7 mouse cellular contexts compared by ENCODE assay signal in genomic region chr2:128943538-128944528, GRCm38 (mm10). TPM values are rescaled to one million over a fixed set of nuclear protein-coding genes. Genes with fewer than 3 reads are reported as not detected.
DNase-seq lines count a peak whose midpoint lies in the region; ATAC-seq and TF ChIP-seq lines count a peak whose summit lies in the region.

Zc3h8 (minus strand) TSS chr2:128944077.

- H3K9ac ChIP-seq in embryonic facial prominence, embryonic 12.5 days: peak within 1 kb of the TSS; percentile 77
- H3K9ac ChIP-seq in limb, embryonic 12.5 days (replicated peaks): peak within 1 kb of the TSS; percentile 72
- H3K9ac ChIP-seq in midbrain, embryonic 15.5 days: peak within 1 kb of the TSS; percentile 69

- no peak for TF ChIP-seq CTCF in kidney, adult 2 months (conservative IDR thresholded peaks at IDR 0.05; ENCODE audit: insufficient read depth, insufficient read length, low read depth, low read length)
- no peak for TF ChIP-seq CTCF in spleen, adult 2 months (IDR thresholded peaks at IDR 0.05; ENCODE audit: extremely low read depth, insufficient read depth, insufficient read length, insufficient replicate concordance)

- peak within 1 kb of the TSS; percentile 91 for H3K27ac ChIP-seq in embryonic facial prominence, embryonic 12.5 days
- H3K27ac ChIP-seq in kidney, adult 2 months (ENCODE audit: insufficient read depth, low read depth, low read length): peak within 1 kb of the TSS; percentile 49
- H3K27ac ChIP-seq in limb, embryonic 12.5 days: peak within 1 kb of the TSS; percentile 93
- peak within 1 kb of the TSS; percentile 88 for H3K27ac ChIP-seq in midbrain, embryonic 15.5 days
- H3K27ac ChIP-seq in spleen, adult 2 months (ENCODE audit: insufficient read depth, low read length): peak within 1 kb of the TSS; percentile 84

- peak; percentile 86 for TF ChIP-seq POLR2A in kidney, adult 2 months (IDR thresholded peaks at IDR 0.05; ENCODE audit: low read depth, low read length)
- peak; percentile 71; the same call in 1 of the 2 replicates for TF ChIP-seq POLR2A in spleen, adult 2 months (IDR thresholded peaks at IDR 0.05; ENCODE audit: low read depth, low read length)

- H3K36me3 ChIP-seq in embryonic facial prominence, embryonic 12.5 days: no peaks in the 10 kb centered on the region
- H3K36me3 ChIP-seq in kidney, adult 2 months (ENCODE audit: control insufficient read depth, insufficient read depth, low read length): no peaks in the 10 kb centered on the region
- H3K36me3 ChIP-seq in limb, embryonic 12.5 days: peaks cover 4% of the 10 kb centered on the region; the same call in 1 of the 2 replicates
- H3K36me3 ChIP-seq in midbrain, embryonic 15.5 days (replicated peaks): no peaks in the 10 kb centered on the region
- 0 out of 2 replicates have a peak, but pooled peaks cover 4% of the 10 kb centered on the region for H3K36me3 ChIP-seq in spleen, adult 2 months (ENCODE audit: control insufficient read depth, insufficient read depth, low read length)

- H3K4me3 ChIP-seq in embryonic facial prominence, embryonic 12.5 days: peak within 1 kb of the TSS; percentile 79
- H3K4me3 ChIP-seq in kidney, adult 2 months (ENCODE audit: insufficient read depth, low read depth, low read length): peak within 1 kb of the TSS; percentile 72
- H3K4me3 ChIP-seq in limb, embryonic 12.5 days (replicated peaks): peak within 1 kb of the TSS; percentile 74
- H3K4me3 ChIP-seq in midbrain, embryonic 15.5 days: peak within 1 kb of the TSS; percentile 95
- H3K4me3 ChIP-seq in spleen, adult 2 months (ENCODE audit: extremely low read depth, insufficient read depth, insufficient read length): peak within 1 kb of the TSS; percentile 72

- peak; percentile 81 for ATAC-seq in embryonic facial prominence, embryonic 12.5 days (ENCODE audit: insufficient number of reproducible peaks, insufficient read depth, low FRiP score, low TSS enrichment)
- peak; percentile 90 for ATAC-seq in limb, embryonic 12.5 days (ENCODE audit: insufficient number of reproducible peaks, insufficient read depth, low FRiP score, low TSS enrichment, low read depth)
- peak; percentile 94 for ATAC-seq in midbrain, embryonic 15.5 days (replicated peaks)

- H3K9me3 ChIP-seq in embryonic facial prominence, embryonic 12.5 days: no peaks in the 10 kb centered on the region
- H3K9me3 ChIP-seq in limb, embryonic 12.5 days: no peaks in the 10 kb centered on the region
- no peaks in the 10 kb centered on the region for H3K9me3 ChIP-seq in midbrain, embryonic 15.5 days

- H3K4me2 ChIP-seq in embryonic facial prominence, embryonic 12.5 days (replicated peaks): peak within 1 kb of the TSS; percentile 74
- H3K4me2 ChIP-seq in limb, embryonic 12.5 days: peak within 1 kb of the TSS; percentile 74
- peak within 1 kb of the TSS; percentile 89 for H3K4me2 ChIP-seq in midbrain, embryonic 15.5 days

- peaks cover 4% of the 10 kb centered on the region; the same call in 1 of the 2 replicates for H3K4me1 ChIP-seq in embryonic facial prominence, embryonic 12.5 days
- peaks cover 2% of the 10 kb centered on the region; the same call in 1 of the 2 replicates for H3K4me1 ChIP-seq in kidney, adult 2 months (ENCODE audit: control insufficient read depth, insufficient read depth, low read length)
- H3K4me1 ChIP-seq in limb, embryonic 12.5 days (replicated peaks): 0 out of 2 replicates have a peak, but pooled peaks cover 4% of the 10 kb centered on the region
- H3K4me1 ChIP-seq in midbrain, embryonic 15.5 days: peaks cover 7% of the 10 kb centered on the region
- H3K4me1 ChIP-seq in spleen, adult 2 months (ENCODE audit: control insufficient read depth, insufficient read depth, insufficient read length): no peaks in the 10 kb centered on the region; the same call in 1 of the 2 replicates

- 2% methylated on average over 65 of the region's 65 CpGs for WGBS in embryonic facial prominence, embryonic 12.5 days
- 1% methylated on average over 65 of the region's 65 CpGs for WGBS in kidney, adult 2 months
- 2% methylated on average over 65 of the region's 65 CpGs for WGBS in limb, embryonic 12.5 days
- WGBS in midbrain, embryonic 15.5 days: 2% methylated on average over 65 of the region's 65 CpGs
- under 1% methylated on average over 64 of the region's 65 CpGs for WGBS in spleen, adult 2 months

- DNase-seq in adrenal gland, postnatal 25 days: peak; percentile 99
- peak; percentile 97 to 98 for DNase-seq in heart, adult 18-20 months
- peak; percentile 98 for DNase-seq in kidney, adult 2 months
- DNase-seq in spleen, adult 2 months (ENCODE audit: low read depth in 1 of 2, low spot score in 2 of 2): peak; percentile 90 to 97

- no peaks in the 10 kb centered on the region for H3K27me3 ChIP-seq in embryonic facial prominence, embryonic 12.5 days
- H3K27me3 ChIP-seq in kidney, adult 2 months (replicated peaks; ENCODE audit: control insufficient read depth, insufficient read depth, low read length): no peaks in the 10 kb centered on the region
- H3K27me3 ChIP-seq in limb, embryonic 12.5 days: no peaks in the 10 kb centered on the region
- H3K27me3 ChIP-seq in midbrain, embryonic 15.5 days (replicated peaks): peaks cover 3% of the 10 kb centered on the region; the same call in 1 of the 2 replicates
- H3K27me3 ChIP-seq in spleen, adult 2 months (ENCODE audit: control insufficient read depth, insufficient read depth, low read length): no peaks in the 10 kb centered on the region

RNA-seq across cellular contexts. Expression of gene Zc3h8, which starts in this region (rescaled TPM):
- 4.9 and 7.0 TPM in 2 replicates for total RNA-seq in adrenal gland, postnatal 25 days (2021)
- polyA plus RNA-seq in embryonic facial prominence, embryonic 12.5 days (2016; fragmentation: Nextera tagmentation; extraction: Ambion mirVana): 7.6 and 9.2 TPM in 2 replicates
- total RNA-seq in heart, adult 18-20 months (2021): 1 to 10 TPM; 7.5 to 8.7 TPM
- polyA plus RNA-seq in kidney, adult 2 months (2012; rRNA removed): 1.3 and 2.5 TPM in 2 replicates
- polyA plus RNA-seq in limb, embryonic 12.5 days (2016; fragmentation: Nextera tagmentation; extraction: Ambion mirVana): 9.2 and 9.4 TPM in 2 replicates
- polyA plus RNA-seq in midbrain, embryonic 15.5 days (2015; fragmentation: Nextera tagmentation; extraction: Ambion mirVana): 13.0 and 14.8 TPM in 2 replicates
- 0.63 and 1.0 TPM in 2 replicates for polyA plus RNA-seq in spleen, adult 2 months (2012; rRNA removed)

Comparison
In these comparisons a context has a peak if more than half of its experiments do, and no peak if none do; other contexts are left out.
1. Peak in every context shown above with its lines: DNase-seq, ATAC-seq, H3K4me3 ChIP-seq and H3K27ac ChIP-seq.